Mouse (Mus musculus): Measurements from ENCODE around the gene Ubqln1. TPM values are rescaled to one million over a fixed set of nuclear protein-coding genes. Genes with fewer than 3 reads are reported as not detected.

The Ubqln1 gene
- total and polyA plus RNA-seq, 3 experiments: 68.6 to 146 TPM; not detected in 1

DNA sequence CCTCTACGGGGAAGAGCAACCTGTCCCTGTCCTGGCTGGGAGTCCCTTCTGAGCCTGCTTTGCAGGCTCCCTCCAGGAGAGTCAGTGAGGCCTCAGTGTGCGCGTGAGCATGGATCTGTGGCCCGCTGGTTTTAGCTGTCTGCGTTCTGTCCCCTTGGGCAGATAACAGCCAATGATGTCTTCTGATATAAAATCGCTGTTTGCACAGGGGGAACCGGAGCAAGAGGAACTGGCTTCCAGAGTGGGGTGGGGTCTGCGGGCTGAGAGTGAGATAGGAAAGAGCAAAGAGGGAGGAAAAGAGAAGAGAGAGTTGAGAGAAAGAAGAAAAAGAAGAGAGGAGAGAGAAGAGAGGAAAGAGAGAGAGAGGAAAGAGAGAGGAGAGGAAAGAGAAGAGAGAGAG is 58.4 kb downstream of the Ubqln1 start:
- Histone ChIP-seq H3K27ac (ENCODE audit: control insufficient read depth, low read depth, low read length) (peak overlapping the region; percentile 51), H3K9ac (ENCODE audit: control insufficient read depth, low read depth, low read length, poor library complexity, severe bottlenecking) (peak overlapping the region; percentile 72), H3K4me1 (ENCODE audit: control insufficient read depth in 1 of 2, insufficient read depth in 2 of 2, low read length in 2 of 2) (peaks cover 3 to 4% of the 10 kb centered on the region in 2 experiments; a peak in 3 of 4 replicates), H3K36me3 (ENCODE audit: control insufficient read depth in 1 of 2, insufficient read depth in 2 of 2, low read length in 2 of 2) (peaks cover 0 to 4% of the 10 kb centered on the region in 2 experiments; a peak in 2 of 4 replicates), H3K4me3 (ENCODE audit: control insufficient read depth in 1 of 2, insufficient read depth in 1 of 2, low read depth in 2 of 2, low read length in 2 of 2) (peak overlapping the region; percentile 76), H3K27me3 (ENCODE audit: control insufficient read depth in 1 of 2, insufficient read depth in 2 of 2, low read length in 2 of 2) (no peaks in the 10 kb centered on the region), H3K79me2 (ENCODE audit: control insufficient read depth, insufficient read depth, low read length, poor library complexity) (peaks cover 8% of the 10 kb centered on the region), H3K9me3 (replicated peaks; ENCODE audit: insufficient read depth, low read length) (no peaks in the 10 kb centered on the region)
- TF ChIP-seq MYC (IDR thresholded peaks at IDR 0.05; ENCODE audit: low read depth, low read length) (no peak), BHLHE40 (IDR thresholded peaks at IDR 0.05; ENCODE audit: borderline replicate concordance, low read depth, low read length) (0 out of 2 replicates have a peak, but pooled peaks have one; percentile 49), TCF12 (IDR thresholded peaks at IDR 0.05; ENCODE audit: low read depth, low read length) (peak; percentile 71), GATA1 (IDR thresholded peaks at IDR 0.05; ENCODE audit: low read depth, low read length) (peak; percentile 46), MAX (IDR thresholded peaks at IDR 0.05; ENCODE audit: low read length) (no peak), HCFC1 (IDR thresholded peaks at IDR 0.05; ENCODE audit: low read depth, low read length) (no peak), POLR2A (IDR thresholded peaks at IDR 0.05; ENCODE audit: control insufficient read depth in 1 of 2, insufficient read depth in 1 of 2, low read depth in 1 of 2, low read length in 2 of 2, poor library complexity in 1 of 2) (no peak), UBTF (IDR thresholded peaks at IDR 0.05; ENCODE audit: borderline replicate concordance, insufficient read depth, low read depth, low read length) (no peak), EP300 (IDR thresholded peaks at IDR 0.05; ENCODE audit: low read depth in 1 of 2, low read length in 2 of 2) (peak; percentile 46 to 67), MEF2A (IDR thresholded peaks at IDR 0.05; ENCODE audit: extremely low read depth, insufficient replicate concordance, low read depth, low read length, poor library complexity, severe bottlenecking) (no peak), CHD1 (IDR thresholded peaks at IDR 0.05; ENCODE audit: low read depth, low read length) (0 out of 2 replicates have a peak, but pooled peaks have one; percentile 31)
- peak; percentile 75 for DNase-seq (ENCODE audit: low read depth, low spot score)

DNA sequence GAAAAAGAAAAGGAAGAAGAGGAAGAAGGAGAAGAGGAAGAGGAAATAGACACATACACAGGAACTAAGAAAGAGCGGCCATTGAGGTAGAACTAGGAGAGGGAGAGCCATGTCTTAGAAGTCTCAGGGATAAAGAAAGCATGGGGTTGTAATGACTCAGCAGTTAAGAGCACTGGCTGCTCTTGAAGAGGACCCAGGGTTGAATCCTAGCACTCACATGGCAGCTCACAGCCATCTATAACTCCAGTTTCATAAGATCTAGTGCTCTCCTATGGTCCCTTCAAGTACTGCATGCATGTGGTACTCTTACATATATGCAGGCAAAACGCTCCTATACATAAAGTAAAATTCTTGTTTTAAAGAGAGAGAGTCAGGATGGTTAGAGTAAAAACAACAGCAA is 59.4 kb downstream of the Ubqln1 start:
- Histone ChIP-seq H3K4me3 (ENCODE audit: control insufficient read depth in 1 of 2, insufficient read depth in 1 of 2, low read depth in 2 of 2, low read length in 2 of 2) (peak overlapping the region in 1 of 2 experiments; percentile 3; a peak in 1 of 4 replicates), H3K9me3 (replicated peaks; ENCODE audit: insufficient read depth, low read length) (no peaks in the 10 kb centered on the region), H3K79me2 (ENCODE audit: control insufficient read depth, insufficient read depth, low read length, poor library complexity) (peaks cover 8% of the 10 kb centered on the region), H3K27ac (ENCODE audit: control insufficient read depth, low read depth, low read length) (no peak overlapping the region; the same call in 1 of the 2 replicates), H3K9ac (ENCODE audit: control insufficient read depth, low read depth, low read length, poor library complexity, severe bottlenecking) (no peak overlapping the region), H3K27me3 (ENCODE audit: control insufficient read depth in 1 of 2, insufficient read depth in 2 of 2, low read length in 2 of 2) (no peaks in the 10 kb centered on the region), H3K36me3 (ENCODE audit: control insufficient read depth in 1 of 2, insufficient read depth in 2 of 2, low read length in 2 of 2) (peaks cover 0 to 4% of the 10 kb centered on the region in 2 experiments; a peak in 2 of 4 replicates), H3K4me1 (ENCODE audit: control insufficient read depth in 1 of 2, insufficient read depth in 2 of 2, low read length in 2 of 2) (peaks cover 3 to 4% of the 10 kb centered on the region in 2 experiments; a peak in 3 of 4 replicates)
- peak; percentile 69 for DNase-seq (ENCODE audit: low read depth, low spot score)
- no peak; a peak in 1 of 4 replicates for TF ChIP-seq EP300 (IDR thresholded peaks at IDR 0.05; ENCODE audit: low read depth in 1 of 2, low read length in 2 of 2)
- no peak for TF ChIP-seq POLR2AphosphoS5 (IDR thresholded peaks at IDR 0.05; ENCODE audit: borderline replicate concordance, low read depth, low read length)
- TF ChIP-seq RAD21 (IDR thresholded peaks at IDR 0.05; ENCODE audit: low read depth, low read length): peak; percentile 16
- TF ChIP-seq CHD2 (IDR thresholded peaks at IDR 0.05; ENCODE audit: low read length): no peak
- TF ChIP-seq HCFC1 (IDR thresholded peaks at IDR 0.05; ENCODE audit: low read depth, low read length): no peak
- TF ChIP-seq MAZ (IDR thresholded peaks at IDR 0.05; ENCODE audit: low read depth, low read length): no peak
- no peak for TF ChIP-seq ZKSCAN1 (IDR thresholded peaks at IDR 0.05; ENCODE audit: low read depth, low read length)
- no peak for TF ChIP-seq RCOR1 (IDR thresholded peaks at IDR 0.05; ENCODE audit: low read depth, low read length)
- no peak for TF ChIP-seq ZNF384 (IDR thresholded peaks at IDR 0.05; ENCODE audit: low read depth, low read length)
- no peak for TF ChIP-seq CHD1 (IDR thresholded peaks at IDR 0.05; ENCODE audit: low read depth, low read length)
- TF ChIP-seq MXI1 (IDR thresholded peaks at IDR 0.05; ENCODE audit: low read depth, low read length): no peak
- no peak for TF ChIP-seq POLR2A (IDR thresholded peaks at IDR 0.05; ENCODE audit: control insufficient read depth in 1 of 2, insufficient read depth in 1 of 2, low read depth in 1 of 2, low read length in 2 of 2, poor library complexity in 1 of 2)
- TF ChIP-seq CTCF (IDR thresholded peaks at IDR 0.05 in 2 of 3, conservative IDR thresholded peaks at IDR 0.05 in 1 of 3; ENCODE audit: control insufficient read depth in 1 of 3, insufficient read depth in 1 of 3, low read depth in 2 of 3, low read length in 3 of 3, poor library complexity in 1 of 3, severe bottlenecking in 1 of 3): peak in 2 of 3 experiments; percentile 14 to 28; a peak in 2 of 6 replicates
- no peak for TF ChIP-seq ZC3H11A (IDR thresholded peaks at IDR 0.05; ENCODE audit: low read depth, low read length)
- 0 out of 2 replicates have a peak, but pooled peaks have one; percentile 29 for TF ChIP-seq MAX (IDR thresholded peaks at IDR 0.05; ENCODE audit: low read length)
- TF ChIP-seq ZMIZ1 (IDR thresholded peaks at IDR 0.05; ENCODE audit: low read depth, low read length): no peak
- no peak for TF ChIP-seq MYB (IDR thresholded peaks at IDR 0.05; ENCODE audit: low read depth, low read length)
- TF ChIP-seq ELF1 (IDR thresholded peaks at IDR 0.05; ENCODE audit: low read depth, low read length): no peak
- no peak for TF ChIP-seq USF1 (IDR thresholded peaks at IDR 0.05; ENCODE audit: low read depth, low read length)
- no peak for TF ChIP-seq USF2 (IDR thresholded peaks at IDR 0.05; ENCODE audit: borderline replicate concordance in 1 of 2, insufficient read depth in 1 of 2, low read depth in 1 of 2, low read length in 2 of 2)
- no peak for TF ChIP-seq SMC3 (IDR thresholded peaks at IDR 0.05; ENCODE audit: low read depth, low read length)
- TF ChIP-seq KAT2A (conservative IDR thresholded peaks at IDR 0.05; ENCODE audit: low read depth, low read length): no peak
- TF ChIP-seq JUND (IDR thresholded peaks at IDR 0.05; ENCODE audit: low read depth, low read length): no peak
- no peak for TF ChIP-seq GATA1 (IDR thresholded peaks at IDR 0.05; ENCODE audit: low read depth, low read length)
